Mouse (Mus musculus): ENCODE data around the gene Npc1l1. TPM values are rescaled to one million over a fixed set of nuclear protein-coding genes. Genes with fewer than 3 reads are reported as not detected.

Gene Npc1l1
- total and polyA plus RNA-seq, 3 experiments = 0.10 TPM; not detected in 2

- TF ChIP-seq JUND (IDR thresholded peaks at IDR 0.05; ENCODE audit: low read depth, low read length) (no peak), MAZ (IDR thresholded peaks at IDR 0.05; ENCODE audit: low read depth, low read length) (no peak), POLR2AphosphoS2 (IDR thresholded peaks at IDR 0.05; ENCODE audit: low read length) (no peak), USF1 (IDR thresholded peaks at IDR 0.05; ENCODE audit: low read depth, low read length) (no peak), TAL1 (IDR thresholded peaks at IDR 0.05; ENCODE audit: low read length) (no peak), RCOR1 (IDR thresholded peaks at IDR 0.05; ENCODE audit: low read depth, low read length) (no peak), GATA1 (IDR thresholded peaks at IDR 0.05; ENCODE audit: low read depth, low read length) (no peak), HCFC1 (IDR thresholded peaks at IDR 0.05; ENCODE audit: low read depth, low read length) (no peak), TBP (IDR thresholded peaks at IDR 0.05; ENCODE audit: low read depth, low read length) (no peak), KAT2A (conservative IDR thresholded peaks at IDR 0.05; ENCODE audit: low read depth, low read length) (no peak), MEF2A (IDR thresholded peaks at IDR 0.05; ENCODE audit: extremely low read depth, insufficient replicate concordance, low read depth, low read length, poor library complexity, severe bottlenecking) (no peak), POLR2A (IDR thresholded peaks at IDR 0.05; ENCODE audit: control insufficient read depth in 1 of 2, insufficient read depth in 1 of 2, low read depth in 1 of 2, low read length in 2 of 2, poor library complexity in 1 of 2) (no peak), ZMIZ1 (IDR thresholded peaks at IDR 0.05; ENCODE audit: low read depth, low read length) (no peak), ZKSCAN1 (IDR thresholded peaks at IDR 0.05; ENCODE audit: low read depth, low read length) (no peak), CTCF (IDR thresholded peaks at IDR 0.05 in 2 of 3, conservative IDR thresholded peaks at IDR 0.05 in 1 of 3; ENCODE audit: control insufficient read depth in 1 of 3, insufficient read depth in 1 of 3, low read depth in 2 of 3, low read length in 3 of 3, poor library complexity in 1 of 3, severe bottlenecking in 1 of 3) (no peak), RAD21 (IDR thresholded peaks at IDR 0.05; ENCODE audit: low read depth, low read length) (no peak)
- peaks cover 2 to 20% of the 10 kb centered on the region in 2 experiments; a peak in 3 of 4 replicates for H3K36me3 ChIP-seq (ENCODE audit: control insufficient read depth in 1 of 2, insufficient read depth in 2 of 2, low read length in 2 of 2)
Measured at GRCm38 (mm10) chr11:6187399-6187798, 42.5 kb downstream of the Npc1l1 start.

GRCm38 (mm10) chr11:6184202-6184935 is 45.6 kb downstream of the Npc1l1 start:
- no peaks in the 10 kb centered on the region; a peak in 1 of 4 replicates for H3K4me1 ChIP-seq (ENCODE audit: control insufficient read depth in 1 of 2, insufficient read depth in 2 of 2, low read length in 2 of 2)
- no peak overlapping the region for H3K27ac ChIP-seq (ENCODE audit: control insufficient read depth, low read depth, low read length)
- H3K9ac ChIP-seq (ENCODE audit: control insufficient read depth, low read depth, low read length, poor library complexity, severe bottlenecking) = no peak overlapping the region
- no peak for TF ChIP-seq SMC3 (IDR thresholded peaks at IDR 0.05; ENCODE audit: low read depth, low read length)
- no peak overlapping the region for H3K4me3 ChIP-seq (ENCODE audit: control insufficient read depth in 1 of 2, insufficient read depth in 1 of 2, low read depth in 2 of 2, low read length in 2 of 2)
- H3K79me2 ChIP-seq (ENCODE audit: control insufficient read depth, insufficient read depth, low read length, poor library complexity) = peaks cover 44% of the 10 kb centered on the region
- peaks cover 2 to 8% of the 10 kb centered on the region in 2 experiments; a peak in 3 of 4 replicates for H3K36me3 ChIP-seq (ENCODE audit: control insufficient read depth in 1 of 2, insufficient read depth in 2 of 2, low read length in 2 of 2)
- H3K9me3 ChIP-seq (replicated peaks; ENCODE audit: insufficient read depth, low read length) = no peaks in the 10 kb centered on the region
- no peak for DNase-seq (ENCODE audit: low read depth, low spot score)
- H3K27me3 ChIP-seq (ENCODE audit: control insufficient read depth in 1 of 2, insufficient read depth in 2 of 2, low read length in 2 of 2) = no peaks in the 10 kb centered on the region

More at GRCm38 (mm10) chr11:6187399-6187798, 42.5 kb downstream of the Npc1l1 start:
- DNase-seq (ENCODE audit: low read depth, low spot score) = no peak
- Histone ChIP-seq H3K79me2 (ENCODE audit: control insufficient read depth, insufficient read depth, low read length, poor library complexity) (peaks cover 32% of the 10 kb centered on the region), H3K9ac (ENCODE audit: control insufficient read depth, low read depth, low read length, poor library complexity, severe bottlenecking) (no peak overlapping the region), H3K27ac (ENCODE audit: control insufficient read depth, low read depth, low read length) (no peak overlapping the region), H3K4me1 (ENCODE audit: control insufficient read depth in 1 of 2, insufficient read depth in 2 of 2, low read length in 2 of 2) (no peaks in the 10 kb centered on the region), H3K27me3 (ENCODE audit: control insufficient read depth in 1 of 2, insufficient read depth in 2 of 2, low read length in 2 of 2) (no peaks in the 10 kb centered on the region), H3K4me3 (ENCODE audit: control insufficient read depth in 1 of 2, insufficient read depth in 1 of 2, low read depth in 2 of 2, low read length in 2 of 2) (no peak overlapping the region), H3K9me3 (replicated peaks; ENCODE audit: insufficient read depth, low read length) (no peaks in the 10 kb centered on the region)
